Mouse (Mus musculus): Measurements from ENCODE around the gene Mtmr12. TPM values are rescaled to one million over a fixed set of nuclear protein-coding genes. Genes with fewer than 3 reads are reported as not detected.
"Not testable (repeated sequence)": the region's sequence is repeated elsewhere in the genome, so short reads cannot be mapped to it uniquely, and the experiment has no call there.

Mtmr12 gene
- total RNA-seq (2021), result 10 to 100 TPM; 17.0 to 17.5 TPM
- long read RNA-seq, experiment 1, full-length matches to known transcripts, result 13 of 16 reads
- long read RNA-seq, experiment 1, partial matches to known transcripts, result 0 of 16 reads
- long read RNA-seq, experiment 1, other reads (novel, unspliced or antisense), result 3 of 16 reads
- long read RNA-seq, experiment 2, full-length matches to known transcripts, result 17 of 23 reads
- long read RNA-seq, experiment 2, partial matches to known transcripts, result 2 of 23 reads
- long read RNA-seq, experiment 2, other reads (novel, unspliced or antisense), result 4 of 23 reads

GRCm38 (mm10) chr15:12204319-12205159 lies at the start of gene Mtmr12:
TSS of gene Mtmr12 (plus strand) at chr15:12205028.
- DNase-seq (ENCODE audit: low spot score in 2 of 2), result peak; percentile 99 to 100

- no peak for DNase-seq (ENCODE audit: low spot score in 2 of 2)
Measured at GRCm38 (mm10) chr15:12178126-12178525, 26.7 kb upstream of the Mtmr12 start.

- not testable (repeated sequence) for DNase-seq (ENCODE audit: low spot score in 2 of 2)
Measured at GRCm38 (mm10) chr15:12181181-12181805, 23.5 kb upstream of the Mtmr12 start.

- DNase-seq (ENCODE audit: low spot score in 2 of 2), result no peak
Measured at GRCm38 (mm10) chr15:12193880-12194816, 10.7 kb upstream of the Mtmr12 start.

GRCm38 (mm10) chr15:12194817-12195735 lies 9.8 kb upstream of the Mtmr12 start:
- no peak for DNase-seq (ENCODE audit: low spot score in 2 of 2)

GRCm38 (mm10) chr15:12195966-12196365 lies 8.9 kb upstream of the Mtmr12 start:
- no peak for DNase-seq (ENCODE audit: low spot score in 2 of 2)

GRCm38 (mm10) chr15:12196410-12197191 lies 8.2 kb upstream of the Mtmr12 start:
- DNase-seq (ENCODE audit: low spot score in 2 of 2), result peak in 1 of 2 experiments; percentile 68

- DNase-seq (ENCODE audit: low spot score in 2 of 2), result no peak
Measured at GRCm38 (mm10) chr15:12197361-12197760, 7.5 kb upstream of the Mtmr12 start.

GRCm38 (mm10) chr15:12200021-12200420 lies 4.8 kb upstream of the Mtmr12 start:
- no peak for DNase-seq (ENCODE audit: low spot score in 2 of 2)

- no peak for DNase-seq (ENCODE audit: low spot score in 2 of 2)
Measured at GRCm38 (mm10) chr15:12201856-12202255, 3.0 kb upstream of the Mtmr12 start.

GRCm38 (mm10) chr15:12202456-12202855 lies 2.4 kb upstream of the Mtmr12 start:
- DNase-seq (ENCODE audit: low spot score in 2 of 2), result no peak

- DNase-seq (ENCODE audit: low spot score in 2 of 2), result not testable (repeated sequence)
Measured at GRCm38 (mm10) chr15:12203008-12203407, 1.8 kb upstream of the Mtmr12 start.

GRCm38 (mm10) chr15:12203512-12204318 lies 1.1 kb upstream of the Mtmr12 start:
- no peak for DNase-seq (ENCODE audit: low spot score in 2 of 2)

GRCm38 (mm10) chr15:12205160-12205901 lies 503 bp downstream of the Mtmr12 start:
- DNase-seq (ENCODE audit: low spot score in 2 of 2), result no peak

GRCm38 (mm10) chr15:12205902-12206645 lies 1.2 kb downstream of the Mtmr12 start:
- DNase-seq (ENCODE audit: low spot score in 2 of 2), result no peak

GRCm38 (mm10) chr15:12206646-12207222 lies 1.9 kb downstream of the Mtmr12 start:
- no peak for DNase-seq (ENCODE audit: low spot score in 2 of 2)
